In the genomic region with DNA sequence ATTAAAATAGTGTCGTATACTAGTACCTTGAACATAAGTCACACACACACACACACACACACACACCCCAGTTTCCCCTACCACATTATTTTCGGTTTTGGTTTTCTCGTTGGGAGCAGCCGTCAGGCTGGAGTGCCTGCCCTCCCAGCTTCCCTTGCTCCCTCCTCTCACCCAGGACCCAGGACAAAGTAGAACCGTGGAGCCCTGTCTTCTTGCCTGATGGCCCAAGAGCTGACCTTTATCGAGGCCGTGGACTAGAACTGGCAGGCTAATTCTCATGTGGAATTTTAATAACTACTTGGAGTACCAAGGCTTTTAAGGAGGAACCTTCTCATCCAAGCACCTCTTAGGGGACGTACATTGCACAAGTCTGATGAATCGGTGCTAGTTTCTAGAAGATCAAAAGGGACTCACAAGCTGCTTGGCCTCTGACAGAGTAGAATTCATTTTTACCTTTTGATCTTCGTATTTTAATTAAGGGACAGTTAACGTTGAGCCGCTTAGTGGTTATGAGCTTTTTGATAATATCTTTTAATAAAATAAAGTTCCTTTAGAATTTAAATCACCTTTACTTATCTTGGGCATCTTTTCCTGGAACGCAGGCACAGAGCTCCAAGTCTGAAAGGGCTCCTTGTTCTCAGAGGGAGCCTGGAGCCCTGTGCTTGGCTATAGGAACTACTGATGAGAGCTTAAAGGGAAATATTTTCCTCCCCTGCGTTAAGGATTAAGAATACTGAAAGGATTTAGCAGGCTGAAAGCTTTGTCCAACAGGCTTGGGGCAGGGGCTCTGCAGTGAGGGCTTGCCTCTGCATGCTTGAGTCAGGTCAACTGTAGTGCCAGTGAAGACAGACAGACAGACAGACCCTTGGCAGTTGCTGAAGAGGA, we compare ENCODE assay signal across 15 mouse cellular contexts. TPM values are rescaled to one million over a fixed set of nuclear protein-coding genes. Genes with fewer than 3 reads are reported as not detected.
A peak's percentile ranks its signal among the peaks of the same experiment; 100 is the strongest.
DNase-seq lines count a peak whose midpoint lies in the region; ATAC-seq lines count a peak whose summit lies in the region.
"Had no signal": no experiment of that assay in that cellular context is flagged by ENCODE, and none has a peak within 500 bp of the region (broad histone marks: within the 10 kb centered on the region; RNA-seq: fewer than 3 reads in every experiment).

No protein-coding gene starts in this region.

- H3K4me1 ChIP-seq in hindbrain, embryonic 10.5 days (replicated peaks) = no peaks in the 10 kb centered on the region
- H3K4me1 ChIP-seq in hindbrain, embryonic 11.5 days (replicated peaks; ENCODE audit: control insufficient read depth, insufficient read depth, low read length) = no peaks in the 10 kb centered on the region
- no peaks in the 10 kb centered on the region for H3K4me1 ChIP-seq in lung, embryonic 16.5 days (replicated peaks; ENCODE audit: control insufficient read depth, insufficient read depth, low read length)
- H3K4me1 ChIP-seq in midbrain, embryonic 16.5 days (ENCODE audit: control insufficient read depth, insufficient read depth, low read length) = 0 out of 2 replicates have a peak, but pooled peaks cover 3% of the 10 kb centered on the region
- H3K4me1 ChIP-seq: heart, embryonic 13.5 days; hindbrain, embryonic 13.5 days; neural tube, embryonic 12.5 days had no signal

- H3K9ac ChIP-seq in hindbrain, embryonic 11.5 days (ENCODE audit: low read depth, low read length) = no peak overlapping the region
- no peak overlapping the region for H3K9ac ChIP-seq in lung, embryonic 16.5 days (ENCODE audit: low read length)
- H3K9ac ChIP-seq in midbrain, embryonic 16.5 days (ENCODE audit: low read depth, low read length) = no peak overlapping the region
- H3K9ac ChIP-seq: heart, embryonic 13.5 days; hindbrain, embryonic 13.5 days; liver, embryonic 14.5 days; neural tube, embryonic 12.5 days had no signal

- whole genome bisulfite sequencing in hindbrain, embryonic 10.5 days = 80% methylated on average over 14 of the region's 14 CpGs
- 85% methylated on average over 14 of the region's 14 CpGs for WGBS in hindbrain, embryonic 11.5 days
- WGBS in lung, embryonic 16.5 days = 56% methylated on average over 14 of the region's 14 CpGs
- 43% methylated on average over 14 of the region's 14 CpGs for WGBS in midbrain, embryonic 16.5 days

- H3K4me2 ChIP-seq in hindbrain, embryonic 11.5 days (replicated peaks; ENCODE audit: low read depth, low read length) = no peak overlapping the region
- no peak overlapping the region for H3K4me2 ChIP-seq in lung, embryonic 16.5 days (ENCODE audit: low read depth, low read length)
- no peak overlapping the region for H3K4me2 ChIP-seq in midbrain, embryonic 16.5 days (ENCODE audit: low read length)
- H3K4me2 ChIP-seq: heart, embryonic 13.5 days; hindbrain, embryonic 13.5 days; neural tube, embryonic 12.5 days had no signal

- ATAC-seq in hindbrain, embryonic 11.5 days (ENCODE audit: low FRiP score) = no peak
- ATAC-seq in lung, embryonic 16.5 days (ENCODE audit: low read depth) = peak; percentile 12; the same call in 1 of the 2 replicates
- ATAC-seq in midbrain, embryonic 16.5 days = peak; percentile 54; the same call in 1 of the 2 replicates
- ATAC-seq: CD4-positive, CD25-positive, alpha-beta regulatory T cell, adult 4 months had no signal

- DNase-seq in hindbrain, embryonic 10.5 days (ENCODE audit: low spot score) = no peak
- no peak for DNase-seq in hindbrain, embryonic 11.5 days (ENCODE audit: low spot score)
- no peak for DNase-seq in lung, postnatal 4 days
- DNase-seq in gonadal fat pad, adult 2 months (ENCODE audit: low read depth) = peak; percentile 91
- DNase-seq in frontal cortex, adult 2 months (ENCODE audit: extremely low spot score in 1 of 2, low spot score in 1 of 2) = no peak
- DNase-seq in cerebellum, postnatal 4 days (ENCODE audit: low spot score in 2 of 2) = no peak
- DNase-seq: cerebellum, adult 18-20 months; gastrocnemius, adult 2 months had no signal

- peaks cover 53% of the 10 kb centered on the region for H3K36me3 ChIP-seq in hindbrain, embryonic 10.5 days
- H3K36me3 ChIP-seq in hindbrain, embryonic 11.5 days (ENCODE audit: control insufficient read depth, insufficient read depth, low read length) = 0 out of 2 replicates have a peak, but pooled peaks cover 3% of the 10 kb centered on the region
- no peaks in the 10 kb centered on the region for H3K36me3 ChIP-seq in lung, embryonic 16.5 days (ENCODE audit: control insufficient read depth, insufficient read depth, low read length)
- H3K36me3 ChIP-seq in midbrain, embryonic 16.5 days (ENCODE audit: control insufficient read depth, insufficient read depth, low read length) = peaks cover 21% of the 10 kb centered on the region

- H3K9me3 ChIP-seq in hindbrain, embryonic 10.5 days = no peaks in the 10 kb centered on the region
- no peaks in the 10 kb centered on the region for H3K9me3 ChIP-seq in hindbrain, embryonic 11.5 days (ENCODE audit: control insufficient read depth, low read length)
- no peaks in the 10 kb centered on the region for H3K9me3 ChIP-seq in lung, embryonic 16.5 days (ENCODE audit: control insufficient read depth, low read length)
- H3K9me3 ChIP-seq in midbrain, embryonic 16.5 days (replicated peaks; ENCODE audit: control insufficient read depth, low read length, poor library complexity, severe bottlenecking) = no peaks in the 10 kb centered on the region
- H3K9me3 ChIP-seq: heart, embryonic 13.5 days; hindbrain, embryonic 13.5 days; neural tube, embryonic 12.5 days had no signal

- no peaks in the 10 kb centered on the region for H3K27me3 ChIP-seq in hindbrain, embryonic 10.5 days (ENCODE audit: insufficient read depth, poor library complexity, severe bottlenecking)
- H3K27me3 ChIP-seq in hindbrain, embryonic 11.5 days (ENCODE audit: control insufficient read depth, insufficient read depth, low read length) = no peaks in the 10 kb centered on the region
- no peaks in the 10 kb centered on the region for H3K27me3 ChIP-seq in lung, embryonic 16.5 days (ENCODE audit: control insufficient read depth, insufficient read depth, low read depth, low read length)
- no peaks in the 10 kb centered on the region for H3K27me3 ChIP-seq in midbrain, embryonic 16.5 days (ENCODE audit: control insufficient read depth, insufficient read depth, low read depth, low read length)
- H3K27me3 ChIP-seq: heart, embryonic 13.5 days; hindbrain, embryonic 13.5 days; neural tube, embryonic 12.5 days had no signal

- H3K27ac ChIP-seq in hindbrain, embryonic 10.5 days = peak overlapping the region; percentile 64; the same call in 1 of the 2 replicates
- H3K27ac ChIP-seq in hindbrain, embryonic 11.5 days (ENCODE audit: low read depth, low read length) = no peak overlapping the region
- H3K27ac ChIP-seq in lung, embryonic 16.5 days (ENCODE audit: low read length) = peak overlapping the region; percentile 60
- H3K27ac ChIP-seq in midbrain, embryonic 16.5 days (ENCODE audit: low read length) = no peak overlapping the region
- H3K27ac ChIP-seq: gastrocnemius, adult 2 months; heart, embryonic 13.5 days; hindbrain, embryonic 13.5 days; liver, embryonic 14.5 days; neural tube, embryonic 12.5 days had no signal

- no peak overlapping the region for H3K4me3 ChIP-seq in hindbrain, embryonic 10.5 days
- H3K4me3 ChIP-seq in hindbrain, embryonic 11.5 days (ENCODE audit: low read depth, low read length) = no peak overlapping the region
- H3K4me3 ChIP-seq in lung, embryonic 16.5 days (ENCODE audit: low read length) = no peak overlapping the region
- H3K4me3 ChIP-seq in midbrain, embryonic 16.5 days (ENCODE audit: low read depth, low read length) = no peak overlapping the region
- H3K4me3 ChIP-seq: gastrocnemius, adult 2 months; heart, embryonic 13.5 days; hindbrain, embryonic 13.5 days; neural tube, embryonic 12.5 days had no signal

RNA-seq across cellular contexts. Expression of a gene that starts 38.5 kb away (rescaled TPM):
- polyA plus RNA-seq in hindbrain, embryonic 10.5 days (2016; fragmentation: Nextera tagmentation; extraction: Ambion mirVana) = 0.10 TPM in 1 of 2 replicates, not detected in the other
- polyA plus RNA-seq in hindbrain, embryonic 11.5 days (2014; fragmentation: Nextera tagmentation; extraction: Ambion mirVana) = 0.08 TPM in 1 of 2 replicates, not detected in the other
- polyA plus RNA-seq in lung, embryonic 16.5 days (2015; fragmentation: Nextera tagmentation; extraction: Ambion mirVana) = 0.16 TPM in 1 of 2 replicates, not detected in the other
- 0.25 and 0.59 TPM in 2 replicates for polyA plus RNA-seq in gonadal fat pad, adult 2 months (2012; rRNA removed)
- polyA plus RNA-seq in midbrain, embryonic 16.5 days (2015; fragmentation: Nextera tagmentation; extraction: Ambion mirVana) = 0.18 TPM in 1 of 2 replicates, not detected in the other
- 0.19 and 0.22 TPM in 2 replicates for polyA plus RNA-seq in frontal cortex, adult 2 months (2012; rRNA removed)
- polyA plus RNA-seq: CD4-positive, CD25-positive, alpha-beta regulatory T cell, adult 4 months; heart, embryonic 13.5 days; liver, embryonic 14.5 days had no signal

Comparison
In these comparisons a context has a peak if more than half of its experiments do, and no peak if none do; other contexts are left out.
1. H3K27ac ChIP-seq: peak in hindbrain, embryonic 10.5 days (single experiment) and lung, embryonic 16.5 days (single experiment); none in hindbrain, embryonic 11.5 days (single experiment) and midbrain, embryonic 16.5 days (single experiment).